Mouse (Mus musculus) lung, postnatal 0 days (tissue): ENCODE results near the gene Eddm3b. TPM values are rescaled to one million over a fixed set of nuclear protein-coding genes. Genes with fewer than 3 reads are reported as not detected.

Experiments
- ATAC-seq: fragments of 200-750 bp; cut with Nextera tagmentation; 2 replicates; pipeline ENCODE4 v1.8.0; 2017; ENCODE audit warnings: moderate library complexity
- DNase-seq: peaks from one replicate; pipeline ENCODE4 v3.0.0-alpha.2; 2016; ENCODE audit warnings: low spot score
- H3K27ac ChIP-seq: fragments of 300-500 bp; sonication (generic); 2 replicates; pipeline ENCODE4 v1.5.1; 2014; ENCODE audit warnings: antibody characterized with exemption, mild to moderate bottlenecking, low read length, mixed read lengths
- H3K27me3 ChIP-seq: fragments of 300-500 bp; sonication (generic); replicated peaks from 2 replicates; pipeline ENCODE4 v1.6.1; 2014; ENCODE audit warnings: low read length, mixed read lengths; ENCODE audit not compliant: insufficient read depth
- H3K36me3 ChIP-seq: fragments of 300-500 bp; sonication (generic); 2 replicates; pipeline ENCODE4 v1.6.1; 2014; ENCODE audit warnings: low read length, mixed read lengths; ENCODE audit not compliant: insufficient read depth
- H3K4me1 ChIP-seq: fragments of 300-500 bp; sonication (generic); 2 replicates; pipeline ENCODE4 v1.6.1; 2014; ENCODE audit warnings: antibody characterized with exemption, low read depth, low read length, mixed read lengths; ENCODE audit not compliant: insufficient read depth
- H3K4me2 ChIP-seq: fragments of 300-500 bp; sonication (generic); replicated peaks from 2 replicates; pipeline ENCODE4 v1.6.1; 2014; ENCODE audit warnings: low read depth, mild to moderate bottlenecking, low read length, moderate library complexity, mixed read lengths
- H3K4me3 ChIP-seq: fragments of 300-500 bp; sonication (generic); 2 replicates; pipeline ENCODE4 v1.5.1; 2014; ENCODE audit warnings: low read depth, low read length
- H3K9ac ChIP-seq: fragments of 300-500 bp; sonication (generic); replicated peaks from 2 replicates; pipeline ENCODE4 v1.6.1; 2014; ENCODE audit warnings: low read depth, mild to moderate bottlenecking
- H3K9me3 ChIP-seq: fragments of 300-500 bp; sonication (generic); 2 replicates; pipeline ENCODE4 v1.6.1; 2016; ENCODE audit warnings: low read length, mixed read lengths
- CTCF ChIP-seq: IDR thresholded peaks from 2 replicates; pipeline ENCODE4 v1.5.1; 2016; ENCODE audit warnings: antibody characterized with exemption, mild to moderate bottlenecking
- EP300 ChIP-seq: IDR thresholded peaks from 2 replicates; pipeline ENCODE4 v1.6.1; 2016; ENCODE audit warnings: antibody characterized with exemption, mild to moderate bottlenecking, control low read depth
- WGBS: fragments of 180-500 bp; shearing (Covaris S2); extraction: QIAGEN DNeasy Blood & Tissue Kit; methylation state at CpG from one replicate; pipeline ENCODE4 v1.1.7; 2014; 5-methylcytosine and 5-hydroxymethylcytosine counted together
- polyA plus RNA-seq: library from polyadenylated mRNA; unstranded; fragments of >200 nt; fragmentation: Nextera tagmentation; extraction: Ambion mirVana; gene quantifications from 2 replicates; pipeline ENCODE4 v1.2.1, GENCODE M21; 2015

Eddm3b gene
- polyA plus RNA-seq, 1 experiment from 2014 or later, result 0.08 TPM

GRCm38 (mm10) chr14:51140342-51140741 is 26.1 kb downstream of the Eddm3b start:
- WGBS, result 47% methylated on average over 2 of the region's 2 CpGs
- peak; percentile 42 for TF ChIP-seq EP300
- no peak for TF ChIP-seq CTCF
- ATAC-seq (peak; percentile 68), DNase-seq (peak; percentile 46)
- Histone ChIP-seq H3K27ac (no peak overlapping the region), H3K4me2 (no peak overlapping the region), H3K27me3 (no peaks in the 10 kb centered on the region), H3K9ac (no peak overlapping the region), H3K4me3 (no peak overlapping the region), H3K4me1 (no peaks in the 10 kb centered on the region), H3K36me3 (no peaks in the 10 kb centered on the region), H3K9me3 (no peaks in the 10 kb centered on the region)

- TF ChIP-seq CTCF (no peak), EP300 (no peak)
- Histone ChIP-seq H3K9me3 (no peaks in the 10 kb centered on the region), H3K4me2 (no peak overlapping the region), H3K36me3 (no peaks in the 10 kb centered on the region), H3K27ac (no peak overlapping the region), H3K4me1 (no peaks in the 10 kb centered on the region), H3K27me3 (no peaks in the 10 kb centered on the region), H3K4me3 (no peak overlapping the region), H3K9ac (no peak overlapping the region)
- ATAC-seq, result no peak
- WGBS, result 77% methylated on average over 4 of the region's 4 CpGs
- DNase-seq, result no peak
These were observed 27.9 kb downstream of the Eddm3b start for GRCm38 (mm10) chr14:51142119-51142518.

GRCm38 (mm10) chr14:51142568-51142967 is 28.3 kb downstream of the Eddm3b start:
- H3K36me3 ChIP-seq, result no peaks in the 10 kb centered on the region
- ATAC-seq, result no peak
- DNase-seq, result no peak
- H3K27me3 ChIP-seq, result no peaks in the 10 kb centered on the region
- 75% methylated on average over 3 of the region's 3 CpGs for WGBS
- H3K4me3 ChIP-seq, result no peak overlapping the region
- H3K4me2 ChIP-seq, result no peak overlapping the region
- no peak overlapping the region for H3K27ac ChIP-seq
- H3K9ac ChIP-seq, result no peak overlapping the region
- TF ChIP-seq CTCF, result no peak
- no peak for TF ChIP-seq EP300
- no peaks in the 10 kb centered on the region for H3K9me3 ChIP-seq
- H3K4me1 ChIP-seq, result no peaks in the 10 kb centered on the region

- no peak overlapping the region for H3K9ac ChIP-seq
- TF ChIP-seq CTCF, result no peak
- TF ChIP-seq EP300, result no peak
- H3K4me1 ChIP-seq, result no peaks in the 10 kb centered on the region
- 51% methylated on average over 4 of the region's 4 CpGs for WGBS
- no peak overlapping the region for H3K4me3 ChIP-seq
- H3K36me3 ChIP-seq, result no peaks in the 10 kb centered on the region
- no peaks in the 10 kb centered on the region for H3K9me3 ChIP-seq
- no peaks in the 10 kb centered on the region for H3K27me3 ChIP-seq
- H3K27ac ChIP-seq, result no peak overlapping the region
- no peak overlapping the region for H3K4me2 ChIP-seq
- DNase-seq (no peak), ATAC-seq (no peak)
These were observed 29.1 kb downstream of the Eddm3b start for GRCm38 (mm10) chr14:51143287-51143686.

- ATAC-seq, result no peak
- Histone ChIP-seq H3K4me2 (no peak overlapping the region), H3K36me3 (no peaks in the 10 kb centered on the region), H3K27me3 (no peaks in the 10 kb centered on the region), H3K4me3 (no peak overlapping the region), H3K9me3 (no peaks in the 10 kb centered on the region), H3K4me1 (no peaks in the 10 kb centered on the region), H3K27ac (no peak overlapping the region), H3K9ac (no peak overlapping the region)
- 70% methylated on average over 2 of the region's 2 CpGs for WGBS
- TF ChIP-seq CTCF (no peak), EP300 (no peak)
- DNase-seq, result no peak
These were observed 29.7 kb downstream of the Eddm3b start for GRCm38 (mm10) chr14:51143937-51144336.

GRCm38 (mm10) chr14:51144451-51144850 is 30.2 kb downstream of the Eddm3b start:
- H3K4me1 ChIP-seq, result no peaks in the 10 kb centered on the region
- no peak overlapping the region for H3K27ac ChIP-seq
- TF ChIP-seq EP300, result no peak
- TF ChIP-seq CTCF, result no peak
- no peak for ATAC-seq
- H3K4me3 ChIP-seq, result no peak overlapping the region
- H3K36me3 ChIP-seq, result no peaks in the 10 kb centered on the region
- no peak for DNase-seq
- 96% methylated on average over 4 of the region's 4 CpGs for WGBS
- H3K4me2 ChIP-seq, result no peak overlapping the region
- no peaks in the 10 kb centered on the region for H3K9me3 ChIP-seq
- no peaks in the 10 kb centered on the region for H3K27me3 ChIP-seq
- no peak overlapping the region for H3K9ac ChIP-seq

GRCm38 (mm10) chr14:51145521-51145920 is 31.3 kb downstream of the Eddm3b start:
- H3K36me3 ChIP-seq, result no peaks in the 10 kb centered on the region
- no peak for ATAC-seq
- no peaks in the 10 kb centered on the region for H3K27me3 ChIP-seq
- no peaks in the 10 kb centered on the region for H3K9me3 ChIP-seq
- 65% methylated on average over 6 of the region's 6 CpGs for WGBS
- H3K9ac ChIP-seq, result no peak overlapping the region
- no peak for TF ChIP-seq CTCF
- TF ChIP-seq EP300, result no peak
- no peak for DNase-seq
- no peak overlapping the region for H3K4me3 ChIP-seq
- no peak overlapping the region for H3K4me2 ChIP-seq
- no peaks in the 10 kb centered on the region for H3K4me1 ChIP-seq
- no peak overlapping the region for H3K27ac ChIP-seq
